Mouse (Mus musculus) induced T-regulatory cell, adult 2 months (primary cell): Measurements from ENCODE around the gene Cep164.
"Not testable (repeated sequence)": the region's sequence is repeated elsewhere in the genome, so short reads cannot be mapped to it uniquely, and the experiment has no call there.

Experiments
- DNase-seq: peaks from one replicate; pipeline ENCODE4 v3.0.0-alpha.2; 2012; ENCODE audit warnings: low read depth

Gene Cep164

DNA sequence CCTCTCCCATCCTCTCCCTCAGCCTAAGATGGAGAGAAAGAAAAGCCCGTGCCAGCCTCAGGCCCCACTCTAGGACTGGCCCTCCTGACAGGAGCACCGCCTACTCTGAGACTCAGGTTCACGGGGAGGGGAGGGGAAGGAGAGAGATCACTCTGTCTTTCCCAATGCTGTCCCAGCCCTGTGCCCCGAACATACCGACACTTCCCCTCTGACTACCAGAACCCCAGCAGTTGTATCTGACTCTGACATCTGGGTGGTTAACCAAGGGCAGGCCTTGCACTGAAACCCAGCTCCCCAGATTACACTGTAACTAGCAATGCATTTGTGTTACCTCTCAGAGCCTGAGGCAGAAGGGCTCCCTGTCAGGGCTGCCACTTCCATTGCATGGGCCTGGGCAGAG lies 40.1 kb downstream of the Cep164 start:
- DNase-seq, result no peak

DNA sequence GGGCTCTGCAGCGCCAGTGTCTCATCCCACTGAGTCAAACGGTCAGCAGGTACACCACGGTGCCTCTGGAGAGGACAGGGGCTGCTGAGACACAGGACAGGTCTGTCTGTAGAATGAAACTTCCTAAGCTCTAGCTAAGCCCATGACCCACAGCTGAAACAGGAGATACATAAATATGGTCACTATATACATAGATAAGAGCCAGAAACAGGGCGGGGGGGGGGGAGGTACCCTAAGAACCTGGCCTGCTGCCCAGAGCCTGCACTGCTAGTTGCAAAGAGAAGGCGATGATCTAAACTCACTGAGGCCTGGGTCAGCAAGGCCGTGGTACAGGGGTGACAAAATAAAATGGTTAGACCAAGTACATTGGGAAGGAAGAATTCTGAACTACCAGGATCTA lies 40.9 kb downstream of the Cep164 start:
- no peak for DNase-seq

DNA sequence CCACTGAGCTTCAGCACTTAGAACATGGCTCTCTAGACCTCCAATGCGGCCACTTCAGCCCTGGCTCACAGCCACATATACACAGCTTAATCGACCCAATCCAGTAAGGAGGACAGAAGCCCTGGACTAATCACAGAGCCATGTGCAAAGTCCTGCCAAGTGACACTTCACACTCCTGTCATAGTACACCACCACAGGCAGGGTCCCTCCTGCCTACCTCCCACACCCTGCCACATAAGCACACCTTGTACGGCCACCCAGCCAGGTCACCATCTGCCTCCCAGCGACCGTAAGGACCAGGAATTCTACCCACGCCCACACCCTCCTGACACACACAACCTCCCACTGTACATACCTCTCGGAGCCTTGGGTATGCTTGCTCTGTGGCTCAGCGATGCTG lies 41.4 kb downstream of the Cep164 start:
- DNase-seq, result no peak

DNA sequence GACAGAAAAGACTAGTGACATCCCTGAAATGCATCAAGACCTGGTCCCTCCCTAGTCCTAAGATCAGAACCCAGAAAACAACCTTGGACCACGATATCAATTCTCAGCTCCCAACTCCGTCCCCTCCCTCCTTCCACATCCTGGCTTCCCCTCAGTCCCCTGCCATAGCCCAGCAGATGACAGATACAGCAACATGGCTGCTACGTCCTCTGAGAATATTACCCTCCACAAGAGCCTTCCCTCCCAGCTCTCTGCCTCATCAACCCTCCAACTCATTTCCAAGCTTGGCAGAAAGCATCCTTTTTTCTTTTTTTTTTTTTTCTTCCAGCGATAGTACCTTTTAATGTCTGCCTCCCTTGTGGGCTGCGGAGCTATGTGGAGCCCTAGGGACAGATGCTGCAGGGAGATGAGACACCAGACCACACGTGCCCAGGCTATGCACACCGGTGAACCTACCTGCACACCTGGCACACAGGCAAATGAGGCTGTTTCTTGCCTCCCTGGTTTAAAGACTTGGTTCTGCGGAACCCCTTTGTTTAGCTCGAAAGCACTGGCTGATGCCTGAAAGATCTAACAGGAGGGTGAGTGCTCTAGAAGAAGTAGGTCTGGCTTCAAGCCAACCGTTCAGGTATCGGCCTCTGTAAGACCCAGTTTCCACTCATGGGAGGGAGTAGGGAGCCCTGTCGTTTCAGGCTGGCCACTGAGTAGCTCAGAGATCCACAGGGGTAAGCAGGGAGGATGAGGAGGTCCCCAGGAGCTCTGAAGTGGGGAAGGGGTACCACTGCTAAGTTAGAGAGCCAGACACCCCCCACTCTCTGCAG lies 45.0 kb downstream of the Cep164 start:
- DNase-seq, result no peak

DNA sequence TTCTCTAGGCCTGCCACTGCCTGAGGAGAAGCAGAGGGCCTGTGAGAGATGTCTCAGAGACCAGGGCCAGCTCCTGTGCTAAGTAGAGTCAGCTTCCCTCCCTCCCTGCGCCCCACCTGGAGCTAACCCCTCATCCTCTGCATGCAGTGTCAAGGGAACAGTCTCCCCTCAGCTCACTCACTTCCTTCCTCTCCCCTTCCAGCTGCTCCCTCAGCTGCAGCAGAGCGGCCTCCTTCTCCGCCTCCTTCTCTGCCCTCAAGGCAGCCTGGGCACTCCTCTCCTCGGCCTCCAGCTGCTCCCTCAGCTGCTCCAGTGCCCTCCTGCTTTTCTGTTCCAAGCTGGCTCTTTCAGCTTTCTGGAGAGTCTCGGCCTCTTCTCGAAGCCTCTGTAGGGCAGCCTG lies 49.3 kb downstream of the Cep164 start:
- DNase-seq, result no peak

DNA sequence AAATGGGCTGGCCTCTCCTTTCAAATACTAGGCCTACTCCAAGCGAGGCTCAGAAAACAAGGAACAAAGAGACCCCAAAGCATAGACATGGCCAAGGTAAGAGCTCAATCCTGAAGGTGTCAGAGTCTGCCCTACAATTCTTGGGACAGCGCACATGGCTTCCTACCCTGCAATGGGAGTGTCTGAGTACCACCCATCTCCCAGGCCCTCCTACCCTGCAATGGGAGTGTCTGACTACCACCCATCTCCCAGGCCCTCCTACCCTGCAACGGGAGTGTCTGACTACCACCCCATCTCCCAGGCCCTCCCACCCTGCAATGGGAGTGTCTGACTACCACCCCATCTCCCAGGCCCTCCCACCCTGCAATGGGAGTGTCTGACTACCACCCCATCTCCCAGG lies 52.3 kb downstream of the Cep164 start:
- not testable (repeated sequence) for DNase-seq

DNA sequence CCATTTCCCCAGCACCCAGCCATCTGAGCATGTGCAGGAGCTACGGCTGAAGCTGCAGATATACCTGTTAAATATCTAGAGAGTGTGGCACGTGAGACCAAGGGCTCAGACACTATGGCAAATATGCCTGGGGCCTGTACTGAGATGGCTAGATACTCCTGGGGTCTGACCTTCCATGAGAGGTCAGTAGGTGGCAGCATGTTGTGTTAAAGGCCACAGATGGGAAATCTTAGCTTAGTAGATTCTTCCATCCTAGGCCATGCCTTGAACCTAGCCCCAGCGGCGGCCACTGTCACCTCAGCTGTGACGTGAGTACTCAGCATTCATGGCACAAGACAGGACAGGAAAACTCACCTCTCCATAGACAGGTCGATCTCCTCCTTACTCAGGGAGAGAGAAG lies 54.4 kb downstream of the Cep164 start:
- no peak for DNase-seq

DNA sequence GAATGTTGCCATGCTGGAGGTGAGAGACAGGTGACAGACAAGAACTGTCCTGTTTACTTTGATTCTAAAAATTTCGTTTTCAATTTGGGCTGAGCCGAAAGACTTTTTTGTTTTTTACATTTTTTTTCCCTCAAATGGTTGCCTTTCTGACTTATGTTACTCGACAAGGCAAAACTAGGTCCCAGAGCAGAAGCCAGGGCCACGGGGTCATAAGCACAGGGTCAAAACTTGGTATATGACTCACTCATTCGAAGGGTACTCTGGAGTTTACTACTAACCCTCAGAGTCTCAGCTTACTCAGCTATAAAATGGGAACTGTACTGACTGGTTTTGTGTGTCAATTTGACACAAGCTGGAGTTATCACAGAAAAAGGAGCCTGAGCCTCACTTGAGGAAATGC lies 58.9 kb downstream of the Cep164 start:
- DNase-seq, result no peak

DNA sequence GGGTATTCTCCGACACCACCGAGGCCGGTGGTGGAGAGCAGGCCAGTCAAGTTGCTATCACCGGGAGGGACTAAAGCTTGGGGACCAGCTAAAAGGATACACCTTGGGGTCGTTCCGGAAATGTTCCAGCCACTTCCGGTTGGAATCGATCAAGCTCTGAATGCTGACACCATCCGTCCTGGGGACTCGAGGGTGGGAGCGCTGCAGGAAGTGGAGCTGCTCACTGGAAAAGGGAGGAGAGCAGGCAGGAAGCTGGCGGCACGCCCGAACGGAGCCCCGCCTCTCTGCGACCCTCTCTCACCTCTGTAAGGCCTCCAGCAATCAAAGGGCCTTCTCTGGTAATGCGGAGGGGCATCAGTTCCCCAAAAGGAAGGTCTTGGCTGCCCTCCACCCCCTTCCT lies 60.1 kb downstream of the Cep164 start:
- DNase-seq, result no peak

DNA sequence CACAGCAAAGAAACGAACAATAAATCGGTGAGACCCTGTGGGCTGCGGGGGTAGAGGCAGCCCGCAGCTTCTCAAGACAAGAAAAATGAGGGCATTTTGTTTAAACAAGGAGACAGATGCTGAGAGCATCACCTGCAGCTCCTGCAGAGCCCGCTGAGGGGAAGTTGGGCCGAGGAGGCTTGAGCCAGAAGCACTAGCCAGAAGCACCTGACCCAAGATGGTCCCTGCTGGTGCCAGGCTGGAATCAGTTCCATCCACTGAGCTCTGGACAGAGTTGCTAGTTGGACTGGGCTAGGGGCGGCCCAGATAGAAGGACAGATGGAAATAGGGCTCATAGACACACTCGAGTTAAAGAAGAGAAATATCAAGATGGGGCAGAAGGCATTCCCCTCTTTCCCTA lies 61.3 kb downstream of the Cep164 start:
- no peak for DNase-seq

DNA sequence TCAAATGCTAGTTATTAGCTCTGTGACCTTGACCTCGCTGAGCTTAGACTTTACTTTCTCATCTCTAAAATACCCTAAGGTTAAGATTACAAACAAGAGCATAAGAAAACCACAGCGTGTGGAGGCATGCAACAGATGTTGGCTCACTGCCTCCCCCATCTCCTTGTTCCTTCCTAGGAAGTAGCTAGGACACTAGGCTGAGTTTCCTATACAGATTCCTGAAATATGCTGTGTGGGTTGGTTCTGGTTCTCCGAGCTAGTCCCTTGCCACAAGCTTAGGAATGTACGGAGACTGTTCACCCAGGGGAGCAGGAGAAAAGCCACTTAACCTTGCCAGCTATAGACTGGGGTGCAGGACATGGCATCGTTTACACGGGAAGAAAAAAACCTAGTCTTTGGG lies 62.3 kb downstream of the Cep164 start:
- DNase-seq, result no peak

DNA sequence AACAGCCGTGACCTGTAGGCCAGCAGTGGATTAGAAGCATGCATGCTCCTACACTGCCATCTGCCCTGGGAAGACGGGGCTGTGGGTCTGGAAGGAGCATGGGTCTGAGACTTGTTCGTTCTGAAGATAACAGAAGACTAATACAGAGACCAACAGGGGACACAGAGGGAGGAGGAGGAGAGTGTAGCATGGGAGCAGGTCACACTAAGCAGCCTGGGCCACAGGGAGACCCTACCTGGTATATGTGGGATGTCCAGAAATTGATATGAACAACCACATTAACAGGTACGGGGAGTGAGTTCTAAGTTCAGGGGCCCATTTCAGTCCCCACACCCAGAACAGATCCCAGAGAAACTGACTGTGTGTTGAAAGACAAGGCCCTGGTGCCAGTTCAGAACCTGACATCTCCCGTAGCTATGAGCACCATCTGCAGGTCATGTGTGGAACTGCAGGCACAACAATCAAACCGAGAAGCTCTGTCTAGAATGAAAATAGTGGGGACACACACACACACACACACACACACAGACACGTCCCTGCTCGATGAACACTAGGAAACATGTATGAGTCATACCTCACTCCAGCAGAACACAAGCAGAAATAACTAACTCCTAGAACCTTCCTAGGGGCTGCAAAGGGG lies 73.9 kb downstream of the Cep164 start:
- DNase-seq, result peak; percentile 68

DNA sequence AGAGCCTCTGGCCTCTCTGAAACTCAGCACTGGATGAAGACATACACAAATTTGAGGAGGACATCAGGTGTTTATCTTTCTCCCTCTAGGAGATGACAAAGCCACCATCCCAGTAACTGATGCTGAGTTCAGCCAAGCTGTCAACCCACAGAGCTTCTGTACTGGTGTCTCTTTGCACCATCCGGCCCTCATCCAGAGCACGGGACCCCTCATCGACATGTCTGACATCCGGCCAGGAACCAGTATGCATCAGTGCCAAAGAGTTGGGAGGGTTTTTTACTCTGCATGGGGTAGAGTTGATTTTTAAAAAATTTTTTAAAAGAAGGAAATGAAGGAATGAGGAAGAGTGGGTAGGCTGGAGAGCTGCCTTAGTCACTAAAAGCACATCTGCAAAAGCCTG lies 78.6 kb downstream of the Cep164 start:
- no peak for DNase-seq

DNA sequence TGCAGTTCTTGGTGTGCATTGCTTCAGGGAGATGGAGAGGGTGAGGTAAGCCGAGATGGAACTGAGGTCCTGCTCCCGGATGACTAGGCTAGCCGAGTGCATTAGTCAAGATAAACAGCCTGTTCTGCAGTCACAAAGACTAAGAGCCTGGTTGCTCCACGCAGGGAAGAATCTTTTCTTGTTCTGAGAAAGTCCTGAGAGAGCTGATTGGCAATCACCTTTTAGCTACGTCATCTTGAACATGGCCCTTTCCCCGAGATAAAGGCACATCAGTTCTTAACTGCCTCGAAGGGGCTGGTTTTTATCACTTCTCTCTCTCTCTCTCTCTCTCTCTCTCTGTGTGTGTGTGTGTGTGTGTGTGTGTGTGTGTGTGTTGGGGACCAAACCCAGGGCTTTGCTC lies 83.0 kb downstream of the Cep164 start:
- DNase-seq, result no peak

DNA sequence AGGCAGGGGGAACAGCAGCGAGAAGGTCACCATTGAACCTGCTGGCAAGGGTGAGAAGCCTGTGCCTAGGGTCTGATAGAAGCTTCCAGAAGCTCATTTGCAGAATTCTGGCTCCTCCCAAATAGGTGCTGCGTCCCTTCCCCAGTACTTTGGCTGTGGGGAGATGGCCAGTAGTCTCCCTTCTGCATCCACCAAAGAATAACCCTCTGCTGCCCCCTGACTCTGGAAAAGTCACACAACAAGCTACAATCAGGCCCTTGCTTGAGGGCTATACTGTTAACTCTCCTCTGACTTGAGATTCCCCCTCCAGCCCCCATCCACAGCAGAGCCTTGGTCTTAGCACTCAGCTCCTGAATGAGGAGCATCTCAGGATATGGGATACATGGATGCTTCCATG lies 87.9 kb downstream of the Cep164 start:
- DNase-seq, result no peak

DNA sequence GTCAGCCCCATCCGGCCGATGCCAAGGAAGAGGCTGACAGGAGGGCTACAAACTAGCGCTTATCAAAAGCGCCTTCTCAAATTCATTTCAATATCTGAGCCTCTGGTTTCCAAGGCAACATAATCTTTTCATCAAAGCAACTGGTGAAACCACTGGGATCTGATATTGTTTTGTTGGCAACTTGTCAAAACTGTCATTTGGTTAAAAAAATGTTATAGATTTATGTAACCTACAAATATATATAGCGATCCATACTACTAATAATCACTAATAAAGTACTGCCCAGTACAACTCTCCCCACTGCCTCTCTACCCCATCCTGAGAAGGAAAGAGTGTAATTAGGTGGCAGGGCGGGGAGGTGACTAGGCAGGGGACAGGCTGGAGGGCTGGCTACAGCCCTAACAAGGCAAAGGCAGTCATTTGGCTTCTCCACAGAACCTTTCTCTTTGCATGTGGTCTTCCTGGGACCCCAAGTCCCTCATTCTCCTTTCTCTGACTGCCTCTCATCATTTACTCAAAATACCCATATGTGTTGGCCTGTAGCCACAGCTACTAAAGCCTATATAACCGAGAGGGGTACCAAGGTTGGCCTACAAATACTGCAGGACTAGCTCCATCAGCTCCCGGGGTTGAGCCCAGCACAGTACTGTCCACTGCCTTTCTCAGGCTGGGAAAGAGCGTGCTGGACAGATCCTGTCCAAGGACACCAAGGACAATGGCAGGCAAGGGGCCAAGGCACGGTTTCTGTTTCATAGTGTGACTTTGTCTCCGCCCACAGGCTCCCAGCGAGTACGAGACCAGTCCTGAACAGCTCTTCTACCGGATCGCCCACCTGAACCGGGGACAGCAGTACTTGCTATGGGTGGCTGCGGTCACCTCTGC lies 88.5 kb downstream of the Cep164 start:
- DNase-seq, result no peak

DNA sequence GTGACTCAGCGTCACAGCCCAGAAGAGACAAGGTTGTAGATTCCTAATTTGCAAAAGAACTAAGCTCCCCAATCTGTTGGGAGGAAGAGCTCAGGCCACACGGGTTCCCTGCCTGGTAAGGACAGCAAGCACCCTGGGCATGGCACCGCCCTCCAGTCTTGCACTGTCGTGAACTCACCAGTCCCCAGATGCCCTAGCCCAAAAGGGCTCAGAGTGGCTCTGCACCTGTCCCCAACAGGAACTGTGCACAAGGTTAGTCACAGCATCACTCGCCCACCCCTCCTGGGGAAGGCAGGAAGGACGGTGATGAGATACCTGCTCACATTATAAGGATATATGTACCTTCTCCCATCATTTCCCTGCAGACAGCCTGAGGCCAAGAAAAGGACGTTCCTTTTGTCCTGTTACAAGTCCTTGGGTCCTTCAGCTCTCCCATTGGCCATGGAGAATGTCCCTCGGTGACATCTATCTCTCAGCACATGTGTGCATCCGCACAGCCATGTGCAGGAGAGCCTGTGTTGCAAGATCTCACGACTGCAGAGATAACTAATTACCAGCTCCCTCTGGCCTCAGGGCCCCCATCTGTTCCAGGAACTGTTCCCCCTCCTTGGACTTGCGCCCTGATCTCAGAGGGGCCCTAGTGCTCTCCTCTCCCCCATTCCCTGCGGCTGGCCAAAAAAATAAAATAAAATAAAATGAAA lies 89.3 kb downstream of the Cep164 start:
- no peak for DNase-seq

DNA sequence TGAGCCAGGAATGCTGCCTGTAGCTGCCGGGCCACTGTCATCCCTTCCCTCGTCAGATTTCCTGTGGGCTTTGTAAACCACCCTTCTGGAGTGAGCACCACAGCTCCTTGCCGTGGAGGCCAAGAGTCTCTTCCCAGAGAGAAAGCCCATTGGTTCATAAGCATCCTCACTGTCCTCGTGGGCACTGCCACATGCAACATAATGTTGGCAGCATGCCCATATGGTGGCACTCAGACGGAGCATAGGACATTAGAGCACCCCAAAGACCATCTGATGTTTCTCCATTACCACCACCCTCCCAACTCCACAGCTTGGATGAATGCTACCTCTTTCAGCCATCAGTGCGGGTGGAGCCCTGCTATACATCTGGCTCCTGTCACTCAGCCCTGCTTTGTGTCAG lies 95.2 kb downstream of the Cep164 start:
- DNase-seq, result no peak

DNA sequence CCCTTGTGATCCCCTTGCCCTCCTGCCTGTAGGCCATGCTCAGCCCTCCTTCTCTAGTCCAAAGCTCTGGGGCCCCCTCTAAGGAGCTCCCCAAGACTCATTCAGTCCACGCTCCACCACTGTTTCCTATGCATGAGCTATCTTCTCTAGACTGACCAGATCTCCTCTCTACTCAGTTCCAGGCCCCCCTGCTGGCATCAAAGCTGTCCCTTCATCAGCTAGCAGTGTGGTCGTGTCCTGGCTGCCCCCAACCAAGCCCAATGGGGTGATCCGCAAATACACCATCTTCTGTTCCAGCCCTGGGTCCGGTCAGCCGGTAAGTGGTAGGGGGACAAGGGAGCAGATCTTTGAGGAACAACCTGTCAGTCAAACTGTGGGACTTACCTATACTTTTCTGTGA lies 96.6 kb downstream of the Cep164 start:
- DNase-seq, result no peak

DNA sequence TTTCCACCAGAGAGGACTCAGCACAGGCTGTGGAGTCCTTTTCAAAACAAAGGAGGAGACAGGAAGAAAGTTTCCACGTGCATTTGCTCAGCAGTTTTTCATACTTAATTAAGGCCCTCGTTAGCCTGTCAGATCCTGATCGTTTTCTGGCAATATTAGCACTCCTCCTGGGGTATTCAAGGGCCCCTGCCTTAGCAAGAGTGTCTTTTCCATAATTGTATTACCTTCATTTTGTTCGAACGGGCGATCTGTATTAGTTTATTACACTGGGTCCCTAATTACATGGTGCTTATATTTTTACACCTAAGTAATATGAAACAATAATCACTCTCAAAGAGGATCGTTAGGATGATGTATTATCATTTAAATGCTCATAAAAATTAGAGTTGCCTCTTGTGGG lies 108.5 kb downstream of the Cep164 start:
- DNase-seq, result no peak
